Mouse (Mus musculus) layer of hippocampus, adult 9-11 months (tissue): ENCODE results near the gene Arl6.

Source experiments
- DNase-seq: peaks from one replicate; pipeline ENCODE4 v3.0.0; 2022

Arl6 gene

DNA sequence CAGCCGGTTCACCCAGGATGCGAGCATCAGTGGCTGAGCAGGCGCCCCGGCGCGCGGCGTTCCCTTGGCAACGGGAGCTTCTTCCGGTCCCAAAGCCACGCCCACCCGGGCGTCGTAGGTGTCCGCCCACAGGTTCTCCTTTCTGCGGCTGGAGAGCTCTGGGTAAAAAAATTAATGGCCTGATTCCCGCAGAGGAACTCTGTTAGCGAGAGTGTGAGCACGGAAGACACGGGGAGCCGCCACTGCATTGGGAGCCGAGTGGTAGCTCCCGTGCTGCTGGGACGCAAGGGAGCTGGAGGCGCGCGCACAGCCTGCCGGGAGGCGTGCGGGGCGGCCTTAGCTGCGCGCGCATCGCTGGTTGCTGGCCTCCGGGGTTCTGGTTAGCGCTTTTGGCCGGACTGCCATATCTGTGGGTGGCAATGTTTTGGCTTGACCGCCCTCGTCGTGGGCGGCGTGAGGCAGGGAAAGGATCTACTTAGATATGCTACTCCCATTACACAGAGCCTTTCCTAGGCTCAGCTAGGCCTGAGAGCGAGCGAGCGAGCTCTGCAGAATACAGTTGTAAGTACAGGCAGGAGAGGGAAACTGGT is at the start of gene Arl6:
Gene Arl6 (minus strand): TSS at position 290 of the 590 bp plus-strand sequence.
- peak; percentile 96 for DNase-seq

DNA sequence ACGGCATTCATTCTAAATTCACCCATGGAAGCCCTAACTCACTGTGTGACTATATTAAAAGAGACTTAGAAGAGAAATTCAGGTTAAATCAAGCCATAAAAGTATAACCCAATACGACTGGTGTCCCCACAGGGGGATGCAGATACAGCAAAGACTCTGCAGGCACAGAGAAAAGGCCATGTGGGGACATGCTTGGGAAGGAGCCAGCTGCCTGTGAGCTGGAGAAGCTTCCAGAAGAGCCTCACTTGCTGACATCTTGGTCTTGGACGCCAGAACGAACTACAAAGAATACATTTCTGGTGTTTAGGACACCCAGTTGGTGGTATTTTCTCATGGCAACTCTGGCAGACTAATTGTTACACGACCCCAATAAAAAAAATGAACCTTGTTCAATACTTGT is 45.9 kb upstream of the Arl6 start:
- no peak for DNase-seq

DNA sequence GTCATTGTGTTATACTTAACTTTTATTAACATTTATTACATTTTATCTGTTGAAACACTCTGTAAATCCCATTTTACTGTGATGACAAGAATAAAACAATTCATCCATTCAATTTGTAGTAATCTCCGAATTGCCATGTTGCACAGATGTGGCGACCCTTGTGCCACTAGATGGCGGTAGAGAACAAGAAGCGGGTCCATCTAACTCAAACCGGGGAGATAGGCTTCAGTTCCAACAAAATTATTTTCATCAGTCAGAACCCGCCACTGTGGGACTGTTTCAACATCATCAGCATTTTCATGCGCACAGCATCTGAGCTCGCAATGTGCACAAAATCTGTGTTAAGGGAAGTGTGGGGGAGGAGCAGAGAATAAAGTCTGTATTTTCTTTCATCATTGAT is 44.2 kb upstream of the Arl6 start:
- DNase-seq, result peak; percentile 73

DNA sequence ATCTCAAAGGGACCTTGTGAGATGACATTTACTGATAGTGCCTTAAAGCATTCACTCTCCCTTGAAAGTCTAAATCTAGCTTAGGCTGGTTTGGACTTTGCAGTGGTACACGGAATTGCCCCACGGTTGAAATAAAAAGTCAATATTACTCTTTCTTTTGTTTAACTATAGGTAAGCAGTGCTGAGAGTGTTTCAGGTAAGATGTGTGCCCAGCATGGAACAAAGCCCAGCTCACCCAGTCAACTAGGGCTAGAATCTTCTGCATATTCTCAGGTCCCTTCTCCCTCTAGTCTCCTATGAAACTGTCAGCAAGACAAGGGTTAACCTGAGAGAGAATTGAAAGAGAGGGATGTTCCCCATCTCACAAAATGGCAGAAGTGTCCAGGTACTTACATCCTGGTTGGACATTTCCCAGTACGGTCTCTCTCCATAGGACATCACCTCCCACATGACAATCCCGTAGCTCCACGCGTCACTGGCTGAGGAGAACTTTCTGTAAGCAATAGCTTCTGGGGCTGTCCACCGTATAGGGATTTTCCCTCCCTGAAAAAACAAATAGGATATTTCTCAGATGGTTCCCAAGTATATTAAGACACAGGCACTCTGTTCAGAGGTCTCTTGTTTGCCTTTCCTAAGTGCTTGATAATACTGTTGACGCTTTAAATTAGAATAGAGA is 43.2 kb upstream of the Arl6 start:
- DNase-seq, result no peak

DNA sequence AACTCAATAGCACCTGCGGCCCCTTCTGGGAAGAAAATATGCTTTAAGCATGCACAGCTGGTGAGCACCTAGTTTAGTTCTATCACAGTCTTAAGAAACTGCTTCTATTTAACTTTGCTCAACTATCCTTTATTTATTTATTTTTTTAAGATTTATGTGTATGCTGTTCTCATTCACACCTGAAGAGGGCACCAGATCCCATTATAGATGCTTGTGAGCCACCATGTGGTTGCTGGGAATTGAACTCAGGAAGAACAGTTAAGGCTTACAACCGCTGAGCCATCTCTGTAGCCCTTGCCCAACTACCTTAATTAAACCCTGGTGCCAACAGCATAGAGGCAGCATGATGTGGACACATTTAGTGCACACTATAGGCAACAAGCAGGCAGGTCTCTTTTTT is 27.7 kb upstream of the Arl6 start:
- DNase-seq, result no peak

DNA sequence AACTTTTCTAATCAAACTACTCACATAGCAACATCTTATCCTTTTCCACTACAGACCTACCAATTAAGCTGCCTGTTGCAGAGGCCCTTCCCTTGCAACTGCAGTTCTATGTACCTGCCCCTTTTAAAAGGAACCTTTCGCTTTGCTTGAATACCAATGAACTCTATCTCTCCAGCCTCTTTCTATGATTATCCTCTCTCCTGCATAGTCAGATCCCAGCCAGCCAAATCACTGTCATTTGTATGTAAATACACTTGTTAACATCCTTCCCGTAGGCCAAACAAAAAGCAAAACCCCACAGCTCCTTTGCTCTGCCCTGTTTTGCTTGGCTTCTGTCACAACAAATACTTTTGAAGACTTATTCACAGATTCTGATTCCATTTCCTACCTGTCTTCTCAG is 4.6 kb upstream of the Arl6 start:
- DNase-seq, result no peak

DNA sequence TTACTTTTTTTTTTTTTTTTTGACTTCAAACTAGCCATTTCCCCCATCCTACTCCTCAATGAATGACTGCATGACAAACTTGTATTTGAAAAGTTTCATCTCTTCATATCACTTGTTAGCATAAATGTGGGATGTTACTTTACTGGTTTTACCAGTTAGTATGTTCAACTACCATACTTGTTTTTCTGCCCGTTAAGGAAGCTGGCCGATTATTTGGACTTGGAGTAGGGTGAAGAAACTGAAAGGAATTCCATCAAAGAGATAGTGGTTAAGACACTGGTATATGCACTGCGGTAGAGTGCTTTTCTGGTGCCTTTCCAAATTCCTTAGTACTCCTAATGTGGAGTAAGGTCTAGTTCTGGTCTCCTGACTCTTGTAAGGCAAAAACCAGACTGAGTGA is 794 bp upstream of the Arl6 start:
- no peak for DNase-seq

DNA sequence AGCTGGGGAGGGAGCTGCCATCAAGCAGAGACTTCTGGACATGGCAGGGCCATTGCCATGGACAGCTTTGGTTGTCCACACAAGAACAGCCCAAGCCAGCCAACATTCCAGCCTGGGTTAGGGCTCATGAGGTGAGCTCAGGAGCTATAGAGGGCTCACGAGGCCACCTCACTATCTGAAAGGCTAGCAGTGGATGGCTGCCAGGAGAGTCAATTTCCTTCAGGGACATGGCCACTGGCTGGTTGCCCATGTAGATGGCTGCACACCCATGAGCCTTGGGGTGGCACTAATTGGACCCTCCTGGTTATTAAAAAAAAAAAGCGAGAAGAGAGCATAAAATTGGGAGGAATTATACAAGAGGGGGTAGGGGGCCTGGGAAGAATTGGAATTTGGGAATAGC is 4.6 kb downstream of the Arl6 start:
- DNase-seq, result no peak

DNA sequence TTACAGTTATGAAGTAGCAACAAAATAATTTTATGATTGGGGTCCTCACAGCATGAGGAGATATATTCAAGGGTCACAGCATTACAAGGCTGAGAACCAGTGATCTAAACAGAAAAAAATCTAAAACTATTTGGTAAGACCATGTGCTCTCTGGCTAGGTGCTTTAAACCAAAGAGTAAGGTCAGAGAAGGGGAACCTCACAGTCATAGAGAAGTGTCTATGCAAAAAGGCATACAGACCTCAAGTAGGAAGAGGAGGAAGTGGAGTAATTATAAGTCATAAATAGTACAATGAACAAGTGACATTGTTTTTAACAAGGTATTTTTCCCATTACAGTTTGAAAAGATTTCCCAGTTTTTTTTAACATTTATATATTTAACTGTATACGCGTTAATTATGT is 17.6 kb downstream of the Arl6 start:
- DNase-seq, result no peak

DNA sequence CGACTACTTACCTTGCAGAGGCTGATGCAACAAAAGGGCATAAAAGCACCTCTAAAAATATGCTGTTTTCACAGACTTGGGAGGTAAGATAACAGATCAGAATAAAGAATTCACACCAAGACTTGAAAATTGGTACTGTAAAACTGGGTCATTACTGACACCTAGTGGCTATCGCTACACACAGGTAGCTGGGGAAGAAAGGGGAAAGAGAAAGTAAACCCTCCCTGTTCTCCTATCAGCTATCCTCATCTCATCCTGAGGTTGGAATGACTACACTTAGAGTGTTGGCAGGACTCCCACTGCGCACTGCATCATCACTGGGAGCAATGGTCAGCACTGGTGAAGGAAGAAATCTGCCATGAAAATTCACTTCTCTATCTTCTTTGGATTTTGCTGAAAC is 22.0 kb downstream of the Arl6 start:
- peak; percentile 20 for DNase-seq

DNA sequence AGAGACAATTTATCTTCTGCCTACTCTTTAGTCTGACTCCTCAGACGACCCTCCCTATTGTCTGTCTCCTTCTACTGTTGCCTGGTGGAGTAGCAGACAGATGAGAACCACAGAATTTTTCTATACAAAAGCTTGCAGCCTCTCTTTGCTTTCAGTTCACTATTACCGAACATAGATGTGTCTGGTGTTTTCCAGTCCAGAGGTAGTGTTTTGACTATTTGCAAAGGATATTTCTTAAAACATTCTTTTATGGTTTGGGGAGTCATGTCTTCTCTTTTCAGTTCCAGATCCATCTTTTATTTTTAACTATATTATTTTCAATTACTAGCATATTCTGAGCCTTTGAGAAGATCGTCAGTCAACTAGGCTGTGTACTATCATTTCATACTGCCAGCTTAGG is 23.5 kb downstream of the Arl6 start:
- no peak for DNase-seq

DNA sequence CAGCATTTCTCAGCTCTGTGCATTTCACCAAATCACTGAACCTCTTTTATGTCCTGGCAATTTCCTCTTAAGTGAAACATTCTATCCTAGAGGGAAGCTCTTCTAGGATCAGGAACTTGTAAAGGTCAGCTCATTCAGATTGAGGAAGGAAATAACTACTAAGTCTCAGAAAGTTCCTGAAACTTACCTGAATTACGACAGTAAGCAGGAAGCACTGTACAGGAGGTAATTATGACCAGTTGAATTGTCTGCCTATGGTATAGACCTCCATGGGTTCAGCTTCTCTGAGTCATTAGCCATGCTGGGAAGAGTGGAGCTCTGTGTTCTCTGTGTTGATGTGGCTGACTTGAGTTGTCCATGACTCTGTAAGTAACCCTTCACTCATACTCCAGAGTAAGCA is 28.4 kb downstream of the Arl6 start:
- DNase-seq, result no peak

DNA sequence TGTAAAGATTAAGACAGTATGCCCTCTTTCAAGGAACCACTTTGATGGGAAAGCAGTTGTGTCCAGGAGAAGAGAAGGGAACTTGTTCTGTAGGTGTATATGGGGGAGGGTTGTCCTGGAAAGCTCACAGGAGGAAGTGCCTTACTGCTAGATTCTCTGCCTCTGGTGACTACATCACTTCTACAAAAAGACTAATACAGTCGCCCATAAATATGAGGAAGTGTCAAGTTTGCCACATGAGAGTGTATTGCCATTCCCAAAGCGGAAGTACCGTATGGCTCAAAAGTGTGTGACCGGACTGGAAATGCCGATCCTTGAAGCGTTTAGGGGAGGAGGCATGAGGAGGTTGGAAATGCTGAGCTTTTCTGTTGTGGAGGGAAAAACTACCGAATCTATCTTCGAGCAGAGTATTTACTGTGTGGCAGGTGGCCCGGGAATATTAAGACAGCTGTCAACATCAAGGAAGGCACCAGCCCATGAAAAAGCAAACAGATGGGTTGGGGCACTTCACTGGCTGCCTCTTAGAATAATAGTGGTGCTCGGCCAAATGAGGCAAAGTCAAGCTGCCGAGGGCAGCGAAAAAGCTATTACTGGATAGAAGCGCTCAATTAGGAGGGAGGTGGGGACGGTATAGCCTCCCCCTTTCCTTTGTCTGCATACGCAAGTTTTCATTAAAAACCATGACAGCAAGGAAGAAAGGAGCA is 35.0 kb downstream of the Arl6 start:
- DNase-seq, result peak; percentile 6

DNA sequence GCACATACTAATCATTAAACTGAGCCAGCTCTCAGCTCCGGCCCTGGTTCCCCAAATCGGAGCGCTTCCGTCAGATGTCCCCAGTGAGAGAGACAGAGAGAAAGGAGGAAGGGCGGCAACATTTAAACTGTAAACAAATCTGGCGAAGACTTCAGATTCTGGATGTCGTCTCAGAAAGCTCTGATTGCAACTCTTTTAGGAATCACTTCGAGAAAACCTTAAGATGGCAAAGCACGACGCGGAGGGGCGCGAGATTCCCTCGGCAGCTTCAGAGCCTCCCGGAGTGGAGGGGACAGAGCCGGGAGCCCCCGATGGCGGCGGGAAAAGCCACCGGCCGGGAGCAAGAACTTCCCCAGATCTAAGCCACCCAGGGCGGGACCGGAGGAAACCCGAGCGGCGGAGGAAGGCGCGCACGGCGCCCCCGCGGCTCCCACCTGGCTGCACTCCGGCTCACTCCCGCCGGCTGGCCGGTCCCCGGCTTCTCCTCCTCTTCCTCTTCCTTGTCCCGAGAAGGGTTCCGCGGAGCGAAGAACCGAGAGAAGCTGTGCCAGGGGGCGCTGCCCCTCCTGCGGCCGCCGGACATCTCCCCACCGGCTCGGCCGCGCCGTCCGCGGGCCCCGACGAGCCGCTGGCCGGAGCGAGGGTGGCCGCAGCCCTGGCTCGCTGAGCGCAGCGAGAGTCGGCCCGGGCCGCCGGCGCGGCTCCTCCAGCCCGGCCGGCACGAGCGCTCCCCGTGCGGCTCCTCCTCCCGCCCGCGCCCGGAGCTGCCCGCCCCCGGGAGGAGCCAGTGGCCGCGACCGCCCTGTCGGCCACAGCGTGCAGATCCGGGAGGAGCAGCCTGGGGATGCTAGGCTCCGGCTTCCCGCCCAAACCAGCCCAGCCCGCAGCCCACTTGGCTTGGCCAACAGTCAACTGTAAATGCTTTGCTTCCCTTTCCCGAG is 38.6 kb downstream of the Arl6 start, which contains the start of gene Crybg3:
Gene Crybg3 (minus strand): TSS at position 669 of the 941 bp plus-strand sequence.
- peak; percentile 41 for DNase-seq

DNA sequence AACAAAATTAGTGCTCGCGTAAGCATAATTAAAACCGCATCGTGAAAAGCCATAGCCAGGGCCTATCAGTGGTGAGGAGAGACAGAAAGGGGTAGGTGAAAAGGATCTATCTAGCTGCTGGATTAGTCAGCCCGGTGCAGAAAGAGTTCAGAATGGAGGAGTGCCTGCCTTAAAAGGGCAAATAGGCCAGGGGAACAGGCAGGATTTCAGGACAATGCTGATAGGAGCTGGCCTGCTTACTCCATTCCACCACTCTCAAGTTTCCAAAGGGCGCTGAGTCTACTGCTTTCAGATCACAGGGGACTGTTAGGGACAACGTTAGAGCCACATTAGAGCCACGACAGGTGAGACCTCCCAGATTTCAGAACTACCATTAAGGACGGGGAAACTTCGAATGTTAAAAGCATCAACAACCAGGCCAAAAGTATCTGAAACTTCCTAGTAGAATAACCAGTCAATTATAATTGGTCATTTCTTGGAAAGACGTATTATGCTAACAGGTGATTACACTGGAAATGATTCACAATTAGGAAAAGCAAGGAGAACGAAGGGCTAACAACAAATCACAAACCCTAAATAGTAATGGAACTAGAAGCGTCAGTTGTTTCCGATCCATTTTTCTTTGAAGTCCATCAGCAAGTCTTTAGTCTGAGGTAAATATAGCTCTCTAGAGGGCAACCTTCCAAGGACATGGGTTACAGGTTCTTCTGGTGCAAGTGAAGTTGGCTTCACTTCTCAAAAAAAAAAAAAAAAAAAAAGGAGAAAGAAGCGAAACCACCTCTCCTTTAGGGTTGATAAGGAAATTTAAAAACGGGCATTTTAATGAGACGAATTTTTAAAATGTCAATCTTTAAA is 39.6 kb downstream of the Arl6 start:
- DNase-seq, result no peak

DNA sequence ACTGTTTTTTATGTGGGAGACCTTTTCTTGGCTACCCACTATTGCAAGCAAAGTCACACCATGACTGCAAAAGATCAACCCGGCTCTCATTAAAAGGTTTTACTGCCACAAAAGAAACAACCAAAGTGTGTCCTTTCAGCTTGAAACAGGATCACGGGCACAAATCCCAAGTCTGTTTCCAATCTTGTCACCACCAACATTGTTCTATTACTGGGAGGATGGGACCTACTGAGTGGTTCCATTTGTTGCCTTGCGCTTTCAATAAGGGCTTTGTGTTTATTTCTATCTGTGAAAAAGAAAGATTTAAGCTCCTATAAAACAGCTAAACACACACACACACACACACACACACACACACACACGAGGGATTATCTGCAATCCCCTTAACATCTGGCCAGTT is 40.2 kb downstream of the Arl6 start:
- no peak for DNase-seq

DNA sequence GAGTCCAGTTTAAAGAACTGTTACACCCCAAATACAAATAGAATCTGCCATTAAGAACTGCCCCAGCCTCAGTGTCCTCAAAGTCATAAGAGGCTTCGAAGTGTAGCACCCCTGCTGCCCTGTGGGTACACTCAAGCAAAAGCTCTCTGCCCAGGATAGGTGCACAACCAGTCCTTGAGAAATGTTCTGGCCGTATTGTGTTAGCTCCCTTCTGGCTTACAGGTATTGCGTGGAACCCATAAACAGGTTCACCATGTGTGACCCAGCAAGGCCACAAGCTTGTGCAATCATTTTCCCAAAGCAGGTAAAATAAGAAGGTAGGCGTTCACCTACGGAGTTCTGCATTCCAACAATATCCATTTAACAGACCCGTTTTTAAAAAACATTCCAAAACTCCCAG is 41.9 kb downstream of the Arl6 start:
- DNase-seq, result no peak

DNA sequence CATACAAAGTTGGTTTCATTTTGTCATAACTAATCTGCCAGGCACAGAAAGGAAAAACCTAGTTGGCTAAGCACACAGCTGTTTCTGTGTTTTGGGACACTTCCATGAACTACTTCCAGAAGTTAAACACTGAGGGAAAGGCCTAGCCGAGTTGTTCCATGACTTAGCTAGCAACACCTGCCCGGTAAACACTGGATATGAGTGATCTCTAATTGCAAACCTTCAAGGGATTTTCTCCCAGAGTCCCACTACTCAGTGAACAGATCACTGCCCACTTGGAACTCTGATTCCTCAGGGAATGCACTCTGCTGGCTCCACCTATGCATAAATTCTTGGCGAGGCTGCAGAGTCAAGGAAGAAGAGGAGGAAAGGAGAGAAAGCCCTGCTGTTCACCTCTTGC is 44.5 kb downstream of the Arl6 start:
- no peak for DNase-seq

DNA sequence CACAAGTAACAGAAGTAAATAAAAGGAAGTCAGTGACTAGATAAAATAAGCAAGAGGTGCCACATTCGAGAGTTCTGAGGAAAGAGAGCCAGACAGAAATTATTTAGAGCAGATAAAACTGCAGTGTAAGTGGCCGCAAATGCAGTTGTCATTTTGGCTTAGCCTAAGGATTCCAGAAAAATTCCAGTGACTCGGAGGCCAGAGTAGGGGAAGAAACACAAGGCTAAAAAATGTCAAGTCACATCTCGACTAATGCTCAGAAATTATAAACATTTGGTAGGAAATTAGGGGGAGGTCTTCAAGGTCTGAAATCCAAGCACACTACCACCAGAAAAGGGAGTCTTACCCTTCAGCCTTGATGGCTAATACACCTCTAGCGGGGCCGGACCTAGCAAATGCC is 48.4 kb downstream of the Arl6 start:
- no peak for DNase-seq

DNA sequence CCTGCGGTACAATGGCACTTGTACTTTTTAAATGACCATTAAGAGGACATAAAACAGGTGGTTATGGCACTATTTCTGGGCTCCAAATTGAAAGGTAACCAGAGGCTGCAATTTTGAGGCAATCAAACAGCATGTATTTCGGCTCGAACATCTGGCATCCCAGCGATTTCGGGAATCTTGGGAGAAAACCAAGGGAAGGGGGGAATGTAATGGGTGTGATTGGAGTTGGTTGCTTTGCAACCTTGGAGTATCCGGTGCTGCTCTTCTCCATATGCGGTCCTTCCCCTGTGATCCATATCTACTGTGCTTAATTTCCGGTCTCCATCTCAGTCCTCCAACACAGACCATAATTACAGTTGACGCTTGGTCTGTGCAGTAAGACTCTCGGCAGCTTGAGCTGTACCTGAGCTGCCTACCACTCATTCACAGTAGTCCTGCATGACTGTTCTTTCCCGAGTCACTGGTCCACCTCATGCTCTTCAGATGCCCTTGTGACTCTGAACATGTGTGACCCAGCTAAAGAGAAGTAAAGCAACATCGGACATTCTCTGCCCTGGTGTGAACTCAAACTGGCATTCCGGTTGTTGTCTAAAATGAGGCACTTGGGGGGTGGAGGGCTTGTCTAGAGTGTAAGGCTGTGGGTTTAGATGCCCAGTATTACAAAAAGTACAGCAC is 50.7 kb downstream of the Arl6 start:
- DNase-seq, result no peak

DNA sequence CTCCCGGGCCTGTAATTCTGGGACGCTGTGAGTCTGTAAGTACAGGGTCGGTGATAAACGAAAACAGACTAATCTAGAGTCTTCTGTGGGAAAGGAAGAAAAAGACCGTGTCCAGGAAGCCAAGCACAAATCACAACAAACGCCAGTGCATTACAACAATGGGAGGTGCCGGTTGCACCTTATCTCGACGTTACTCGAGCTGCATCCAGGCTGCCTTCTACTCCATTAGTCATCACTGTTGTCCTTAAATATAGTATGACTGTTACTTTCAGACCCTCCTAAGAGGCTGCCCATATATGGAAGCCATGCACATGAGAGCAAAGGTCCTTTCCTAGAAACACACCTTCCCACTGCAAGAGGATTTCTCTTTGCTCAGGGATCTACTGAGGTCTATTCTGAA is 51.4 kb downstream of the Arl6 start:
- DNase-seq, result no peak

DNA sequence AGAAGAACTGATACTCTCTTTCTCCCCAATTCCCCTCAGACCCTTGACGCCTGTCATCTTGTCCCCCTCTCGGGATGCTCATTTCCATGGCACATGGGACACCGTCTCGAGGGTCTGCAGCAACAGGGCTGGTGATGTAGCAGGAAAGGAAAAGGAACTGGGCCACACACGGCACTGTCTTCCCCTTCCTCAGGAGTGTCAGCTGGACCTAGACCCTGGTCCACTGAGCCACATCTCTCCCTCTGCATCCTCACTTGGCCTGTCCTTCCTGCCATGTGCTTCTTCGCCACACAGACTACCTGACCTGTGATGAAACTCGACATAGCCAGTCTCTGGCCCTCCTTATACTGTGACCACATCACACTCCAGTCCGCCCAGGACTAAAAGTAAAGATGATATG is 52.3 kb downstream of the Arl6 start:
- no peak for DNase-seq
